Mouse (Mus musculus): ENCODE results near the gene Lin7b. TPM values are rescaled to one million over a fixed set of nuclear protein-coding genes. Genes with fewer than 3 reads are reported as not detected.
"Not testable (repeated sequence)": the region's sequence is repeated elsewhere in the genome, so short reads cannot be mapped to it uniquely, and the experiment has no call there.

The Lin7b gene
- polyA plus RNA-seq, 1 experiment from 2014 or later = 2.5 TPM

DNA sequence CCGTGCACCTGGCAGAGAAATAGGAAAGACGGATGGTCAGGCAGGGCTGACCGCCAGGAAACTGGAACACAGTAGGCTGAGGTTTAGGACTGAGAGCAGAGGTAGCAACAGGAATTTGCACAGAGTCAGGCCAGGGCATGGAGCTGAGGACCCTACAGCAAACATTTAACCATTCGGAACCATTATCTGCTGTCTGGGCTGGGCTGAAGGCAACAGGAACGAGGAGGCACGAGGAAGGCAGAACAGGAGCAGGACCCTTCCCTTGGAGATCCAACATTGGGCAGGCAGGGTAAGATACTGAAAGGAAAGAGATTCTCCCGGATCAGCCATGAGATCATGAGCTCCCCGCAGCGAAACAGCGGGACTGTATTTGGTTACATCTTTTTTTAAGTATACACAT lies 37.5 kb upstream of the Lin7b start:
- no peak overlapping the region for H3K27ac ChIP-seq
- no peaks in the 10 kb centered on the region for H3K36me3 ChIP-seq
- H3K4me3 ChIP-seq = no peak overlapping the region
- no peaks in the 10 kb centered on the region for H3K9me3 ChIP-seq
- peaks cover 18% of the 10 kb centered on the region for H3K4me1 ChIP-seq
- no peak overlapping the region for H3K9ac ChIP-seq
- peaks cover 79% of the 10 kb centered on the region for H3K27me3 ChIP-seq
- no peak overlapping the region for H3K4me2 ChIP-seq
- WGBS = 82% methylated on average over 10 of the region's 10 CpGs
- no peak for ATAC-seq (ENCODE audit: insufficient number of reproducible peaks, low FRiP score, low TSS enrichment, low read depth)

- Histone ChIP-seq H3K4me1 (peaks cover 17% of the 10 kb centered on the region), H3K9ac (peak overlapping the region; percentile 20; the same call in 1 of the 2 replicates), H3K9me3 (no peaks in the 10 kb centered on the region), H3K4me3 (peak overlapping the region; percentile 44), H3K27me3 (peaks cover 67% of the 10 kb centered on the region), H3K36me3 (no peaks in the 10 kb centered on the region), H3K27ac (no peak overlapping the region), H3K4me2 (peak overlapping the region; percentile 74)
- under 1% methylated on average over 114 of the region's 114 CpGs for WGBS
- ATAC-seq (ENCODE audit: insufficient number of reproducible peaks, low FRiP score, low TSS enrichment, low read depth) = no peak
Observed at GRCm38 (mm10) chr7:45406157-45407156, 36.1 kb upstream of the Lin7b start.

DNA sequence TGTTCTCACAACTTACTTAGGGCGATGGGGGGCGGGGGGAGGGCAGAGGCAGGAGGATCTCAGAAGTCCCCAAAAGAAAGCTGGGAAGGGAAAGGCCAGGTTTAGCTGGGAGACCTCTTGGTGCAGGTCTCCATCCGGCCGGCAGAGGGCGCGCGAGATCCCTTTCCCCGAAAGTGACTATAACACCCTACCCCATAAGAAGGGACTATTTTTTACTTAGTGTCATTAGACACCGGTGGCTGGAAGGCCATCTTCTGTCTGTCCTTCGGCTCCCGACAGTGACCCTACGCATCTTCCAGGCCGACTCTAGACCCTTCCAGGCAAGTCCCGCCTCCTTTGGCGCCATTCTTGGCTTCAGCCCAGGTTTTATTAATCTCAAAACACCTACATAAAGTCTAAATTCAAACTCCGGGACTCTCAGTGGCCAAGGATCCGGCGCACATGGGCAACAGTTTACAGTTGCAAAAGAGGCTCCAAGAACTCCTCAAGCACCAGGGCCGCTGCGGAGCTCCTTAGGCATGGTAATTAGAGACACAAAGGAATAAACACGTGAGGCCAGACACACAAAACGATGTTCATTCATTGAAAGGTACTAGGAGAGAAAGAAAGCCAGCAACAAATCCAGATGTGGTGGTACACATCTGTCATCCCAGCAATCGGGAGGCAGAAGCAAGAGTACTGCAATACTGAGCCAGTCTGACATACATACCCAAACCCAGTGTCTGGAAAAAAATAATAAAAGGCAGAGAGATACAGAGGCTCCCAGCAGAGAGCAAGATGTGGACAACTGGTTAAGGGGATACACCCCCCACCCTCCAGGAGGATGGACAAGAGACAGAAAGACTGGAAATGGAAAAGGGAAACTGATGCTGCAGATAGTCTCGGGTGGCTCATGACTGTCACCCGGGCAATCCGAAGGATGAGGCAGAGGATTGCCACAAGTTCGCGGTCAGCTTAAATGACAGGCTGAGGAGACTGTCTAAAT lies 35.0 kb upstream of the Lin7b start, which contains the start of gene Kcna7:
Gene Kcna7 (plus strand): TSS at position 563 of the 985 bp plus-strand sequence.
- Histone ChIP-seq H3K9me3 (no peaks in the 10 kb centered on the region), H3K27ac (no peak within 1 kb of the TSS), H3K27me3 (peaks cover 56% of the 10 kb centered on the region), H3K4me1 (peaks cover 17% of the 10 kb centered on the region), H3K36me3 (no peaks in the 10 kb centered on the region), H3K4me2 (peak within 1 kb of the TSS; percentile 74), H3K9ac (peak within 1 kb of the TSS; percentile 20; the same call in 1 of the 2 replicates), H3K4me3 (peak within 1 kb of the TSS; percentile 44)
- WGBS = 11% methylated on average over 28 of the region's 28 CpGs
- ATAC-seq (ENCODE audit: insufficient number of reproducible peaks, low FRiP score, low TSS enrichment, low read depth) = no peak

DNA sequence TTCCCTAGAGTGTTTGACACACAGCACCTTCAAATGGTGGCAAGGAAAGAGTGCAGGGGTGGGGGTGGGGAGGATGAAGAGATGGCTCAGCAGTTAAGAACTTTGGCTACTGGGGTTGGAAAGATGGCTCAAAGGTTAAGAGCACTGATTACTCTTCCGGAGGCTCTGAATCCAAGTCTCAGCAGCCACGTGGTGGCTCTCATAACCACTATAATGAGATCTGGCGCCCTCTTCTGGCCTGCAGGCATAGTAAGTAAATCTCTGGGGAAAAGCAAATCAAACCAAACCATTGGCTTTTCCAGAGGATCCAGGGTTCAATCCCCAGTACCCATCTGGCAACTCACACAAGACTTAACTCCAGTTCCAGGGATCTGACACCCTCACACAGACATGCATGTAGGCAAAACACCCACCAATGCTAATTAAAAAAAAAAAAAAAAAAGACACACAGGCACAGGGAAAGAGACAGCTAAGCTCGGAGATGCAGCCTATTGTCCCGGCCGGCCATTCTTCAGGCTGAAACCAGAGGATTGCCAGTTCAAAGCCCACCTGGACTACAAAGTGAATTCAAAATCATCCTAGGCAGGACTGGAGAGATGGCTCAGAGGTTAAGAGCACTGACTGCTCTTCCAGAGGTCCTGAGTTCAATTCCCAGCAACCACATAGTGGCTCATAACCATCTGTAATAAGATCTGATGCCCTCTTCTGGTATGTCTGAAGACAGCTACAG lies 33.3 kb upstream of the Lin7b start:
- Histone ChIP-seq H3K27ac (no peak overlapping the region), H3K9me3 (no peaks in the 10 kb centered on the region), H3K36me3 (no peaks in the 10 kb centered on the region), H3K4me2 (no peak overlapping the region), H3K4me1 (peaks cover 17% of the 10 kb centered on the region), H3K4me3 (no peak overlapping the region), H3K9ac (no peak overlapping the region), H3K27me3 (peaks cover 39% of the 10 kb centered on the region)
- WGBS = 43% methylated on average over 6 of the region's 6 CpGs
- no peak for ATAC-seq (ENCODE audit: insufficient number of reproducible peaks, low FRiP score, low TSS enrichment, low read depth)

GRCm38 (mm10) chr7:45401521-45402085 lies 31.2 kb upstream of the Lin7b start:
- WGBS = 61% methylated on average over 10 of the region's 10 CpGs
- Histone ChIP-seq H3K27me3 (peaks cover 18% of the 10 kb centered on the region), H3K4me2 (no peak overlapping the region), H3K9ac (no peak overlapping the region), H3K27ac (no peak overlapping the region), H3K4me1 (peaks cover 14% of the 10 kb centered on the region), H3K36me3 (no peaks in the 10 kb centered on the region), H3K9me3 (no peaks in the 10 kb centered on the region), H3K4me3 (no peak overlapping the region)
- no peak for ATAC-seq (ENCODE audit: insufficient number of reproducible peaks, low FRiP score, low TSS enrichment, low read depth)

- Histone ChIP-seq H3K27ac (no peak overlapping the region), H3K4me1 (peaks cover 20% of the 10 kb centered on the region), H3K9me3 (no peaks in the 10 kb centered on the region), H3K27me3 (no peaks in the 10 kb centered on the region), H3K4me2 (no peak overlapping the region), H3K4me3 (no peak overlapping the region), H3K9ac (no peak overlapping the region), H3K36me3 (peaks cover 11% of the 10 kb centered on the region)
- 88% methylated on average over 2 of the region's 2 CpGs for WGBS
- no peak for ATAC-seq (ENCODE audit: insufficient number of reproducible peaks, low FRiP score, low TSS enrichment, low read depth)
Observed at GRCm38 (mm10) chr7:45396787-45397186, 26.4 kb upstream of the Lin7b start.

DNA sequence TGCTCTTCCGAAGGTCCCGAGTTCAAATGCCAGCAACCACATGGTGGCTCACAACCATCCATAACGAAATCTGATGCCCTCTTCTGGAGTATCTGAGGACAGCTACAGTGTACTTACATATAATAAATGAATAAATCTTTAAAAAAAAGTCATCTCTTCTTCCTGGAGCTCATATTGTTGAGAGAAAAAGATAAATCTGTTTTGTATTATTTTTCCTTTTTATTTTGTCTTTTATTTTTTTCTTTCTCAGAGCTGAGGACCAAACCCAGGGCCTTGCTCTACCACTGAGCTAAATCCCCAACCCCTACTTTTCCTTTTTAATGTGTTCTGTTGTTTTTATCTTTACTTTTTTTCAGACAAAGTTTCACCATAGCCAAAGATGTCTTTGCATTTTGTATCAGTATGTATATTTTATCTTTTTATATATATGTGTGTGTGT lies 26.0 kb upstream of the Lin7b start:
- H3K9ac ChIP-seq, H3K9me3 ChIP-seq, H3K27me3 ChIP-seq: not testable (repeated sequence)
- Histone ChIP-seq H3K4me3 (peak overlapping the region; percentile 76), H3K4me2 (peak overlapping the region; percentile 59), H3K4me1 (peaks cover 20% of the 10 kb centered on the region), H3K27ac (peak overlapping the region; percentile 87), H3K36me3 (peaks cover 15% of the 10 kb centered on the region)
- ATAC-seq (ENCODE audit: insufficient number of reproducible peaks, low FRiP score, low TSS enrichment, low read depth) = 0 out of 2 replicates have a peak, but pooled peaks have one; percentile 13
- WGBS = 5% methylated on average over 3 of the region's 3 CpGs

DNA sequence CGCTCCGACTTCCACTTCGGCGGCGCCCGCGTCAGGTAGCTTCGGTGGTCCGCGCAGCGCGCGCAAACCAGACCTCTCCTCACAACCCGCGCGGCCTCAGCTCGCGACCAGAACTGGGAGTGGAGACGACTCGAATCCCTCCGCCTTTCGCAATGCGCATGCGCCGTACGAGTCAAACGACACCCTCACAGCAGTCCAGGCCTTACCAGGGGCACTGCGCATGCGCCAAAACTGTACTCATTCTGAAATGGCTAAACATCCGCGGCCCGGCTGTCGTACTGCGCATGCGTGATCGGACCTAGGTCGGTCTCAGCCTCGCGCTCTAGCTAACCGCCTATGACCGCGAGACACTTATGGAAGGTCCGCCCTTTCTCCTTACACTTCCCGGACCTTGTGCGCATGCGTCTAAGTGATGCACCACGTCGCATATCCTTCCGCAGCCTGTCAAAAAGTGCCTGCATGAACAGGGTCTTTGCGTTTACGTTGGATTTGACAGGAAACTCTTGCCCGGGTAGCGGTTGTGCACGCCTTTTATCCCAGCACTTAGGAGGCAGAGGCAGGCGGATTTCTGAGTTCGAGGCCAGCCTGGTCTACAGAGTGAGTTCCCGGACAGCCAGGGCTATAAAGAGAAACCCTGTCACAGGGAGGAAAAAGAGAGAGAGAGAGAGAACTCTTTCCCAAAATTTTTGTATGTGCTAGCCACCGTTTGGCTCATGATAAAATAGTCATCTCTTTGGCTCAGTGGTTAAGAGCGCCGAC lies 25.4 kb upstream of the Lin7b start, which contains the start of gene Snrnp70:
Gene Snrnp70 (minus strand): TSS at position 165 of the 759 bp plus-strand sequence.
- peaks cover 19% of the 10 kb centered on the region for H3K36me3 ChIP-seq
- H3K27ac ChIP-seq = peak within 1 kb of the TSS; percentile 99
- peak; percentile 97 for ATAC-seq (ENCODE audit: insufficient number of reproducible peaks, low FRiP score, low TSS enrichment, low read depth)
- peak within 1 kb of the TSS; percentile 76 for H3K4me3 ChIP-seq
- H3K9me3 ChIP-seq = no peaks in the 10 kb centered on the region
- peak within 1 kb of the TSS; percentile 74 for H3K9ac ChIP-seq
- under 1% methylated on average over 60 of the region's 60 CpGs for WGBS
- peak within 1 kb of the TSS; percentile 78 for H3K4me2 ChIP-seq
- H3K4me1 ChIP-seq = peaks cover 20% of the 10 kb centered on the region
- no peaks in the 10 kb centered on the region for H3K27me3 ChIP-seq

- ATAC-seq (ENCODE audit: insufficient number of reproducible peaks, low FRiP score, low TSS enrichment, low read depth) = peak; percentile 73
- peak overlapping the region; percentile 78 for H3K4me2 ChIP-seq
- WGBS = 0% methylated on average over 19 of the region's 20 CpGs
- H3K36me3 ChIP-seq = peaks cover 26% of the 10 kb centered on the region
- peak overlapping the region; percentile 99 for H3K27ac ChIP-seq
- peak overlapping the region; percentile 76 for H3K4me3 ChIP-seq
- no peaks in the 10 kb centered on the region for H3K9me3 ChIP-seq
- peaks cover 20% of the 10 kb centered on the region for H3K4me1 ChIP-seq
- H3K9ac ChIP-seq = peak overlapping the region; percentile 74
- H3K27me3 ChIP-seq = no peaks in the 10 kb centered on the region
Observed at GRCm38 (mm10) chr7:45395129-45395541, 24.8 kb upstream of the Lin7b start.

GRCm38 (mm10) chr7:45386077-45386476 lies 15.7 kb upstream of the Lin7b start:
- 75% methylated on average over 3 of the region's 3 CpGs for WGBS
- no peaks in the 10 kb centered on the region for H3K9me3 ChIP-seq
- H3K4me2 ChIP-seq = no peak overlapping the region
- H3K4me1 ChIP-seq = no peaks in the 10 kb centered on the region
- no peak overlapping the region for H3K27ac ChIP-seq
- H3K27me3 ChIP-seq = no peaks in the 10 kb centered on the region
- H3K36me3 ChIP-seq = peaks cover 96% of the 10 kb centered on the region
- no peak overlapping the region for H3K4me3 ChIP-seq
- ATAC-seq (ENCODE audit: insufficient number of reproducible peaks, low FRiP score, low TSS enrichment, low read depth) = no peak
- no peak overlapping the region for H3K9ac ChIP-seq
